Mouse (Mus musculus) kidney, adult 2 months (tissue): Measurements from ENCODE around the gene St3gal6.

Experiments used
- CTCF ChIP-seq: fragments of 200-500 bp; conservative IDR thresholded peaks from 2 replicates; pipeline ENCODE4 v1.5.1; 2011; ENCODE audit warnings: low read depth, mild to moderate bottlenecking, control low read depth, low read length, moderate library complexity, mixed read lengths; ENCODE audit not compliant: insufficient read depth, insufficient read length
- POLR2A ChIP-seq: fragments of 200-500 bp; IDR thresholded peaks from one replicate; pipeline ENCODE4 v1.6.1; 2011; ENCODE audit warnings: low read depth, low read length, control low read depth

DNA sequence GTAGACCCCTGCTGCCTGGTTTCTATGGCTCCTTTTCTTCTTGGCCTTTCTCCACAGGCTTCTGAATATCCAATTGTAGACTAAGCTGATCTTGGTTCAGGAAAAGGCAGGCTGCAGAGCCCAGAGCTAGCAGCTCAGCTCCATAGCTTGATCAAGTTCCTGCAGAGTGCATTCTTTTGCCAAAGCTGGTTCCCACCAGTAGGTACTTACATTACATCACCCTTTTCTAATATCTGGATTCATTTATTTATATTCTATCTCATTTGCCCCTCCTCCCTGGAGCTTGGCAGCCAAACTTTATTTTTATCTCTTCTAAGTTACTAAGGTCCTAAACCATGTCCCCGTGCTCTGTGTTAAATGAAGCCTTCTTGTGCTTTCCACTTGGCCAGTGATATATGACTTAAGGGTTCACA is 24.9 kb downstream of the St3gal6 start:
- TF ChIP-seq CTCF (no peak), POLR2A (no peak)
